Mouse (Mus musculus): ENCODE measurements around the gene Rpl35. TPM values are rescaled to one million over a fixed set of nuclear protein-coding genes. Genes with fewer than 3 reads are reported as not detected.
"Not testable (repeated sequence)": the region's sequence is repeated elsewhere in the genome, so short reads cannot be mapped to it uniquely, and the experiment has no call there.

Rpl35 gene
- 100 to 1,000 TPM; 442 to 451 TPM for total RNA-seq (2021)
- long read RNA-seq, experiment 1, transcript Rpl35-201 (4 exons, 946 nt) = major isoform, 103 of 106 reads
- long read RNA-seq, experiment 1, partial matches to known transcripts = 1 of 106 reads
- long read RNA-seq, experiment 1, other reads (novel, unspliced or antisense) = 1 of 106 reads
- long read RNA-seq, experiment 2, transcript Rpl35-201 (4 exons, 946 nt) = major isoform, 444 of 465 reads
- long read RNA-seq, experiment 2, transcript Rpl35-203 (3 exons, 541 nt) = minor isoform, 8 of 465 reads
- long read RNA-seq, experiment 2, partial matches to known transcripts = 11 of 465 reads
- long read RNA-seq, experiment 2, other reads (novel, unspliced or antisense) = 2 of 465 reads

DNA sequence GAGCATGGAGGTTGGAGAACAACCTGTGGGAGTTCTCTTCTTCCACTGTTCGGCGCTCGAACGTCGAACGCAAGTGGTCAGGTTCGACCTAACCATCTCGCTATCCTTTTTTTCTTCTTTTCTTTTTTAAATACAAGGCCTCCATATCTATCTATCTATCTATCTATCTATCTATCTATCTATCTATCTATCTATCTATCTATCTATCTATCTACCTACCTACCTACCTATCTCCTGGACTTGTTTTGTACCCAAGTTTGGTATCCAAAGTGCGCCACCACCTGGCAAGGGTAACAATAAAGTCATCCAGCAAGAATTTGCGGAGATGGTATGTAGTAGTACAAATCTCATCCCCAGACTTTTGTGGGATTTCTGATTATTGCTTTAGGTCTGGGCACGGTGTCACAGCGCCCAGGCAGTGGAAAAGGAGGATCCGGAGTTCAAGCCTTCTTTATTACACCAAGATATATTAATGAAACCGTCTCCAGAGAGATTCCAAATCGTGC lies at the start of gene Rpl35:
TSS of gene Rpl35 (minus strand) at position 51 of the 506 bp plus-strand sequence.
- peak in 1 of 2 experiments; percentile 50 for DNase-seq (ENCODE audit: low spot score in 2 of 2)

DNA sequence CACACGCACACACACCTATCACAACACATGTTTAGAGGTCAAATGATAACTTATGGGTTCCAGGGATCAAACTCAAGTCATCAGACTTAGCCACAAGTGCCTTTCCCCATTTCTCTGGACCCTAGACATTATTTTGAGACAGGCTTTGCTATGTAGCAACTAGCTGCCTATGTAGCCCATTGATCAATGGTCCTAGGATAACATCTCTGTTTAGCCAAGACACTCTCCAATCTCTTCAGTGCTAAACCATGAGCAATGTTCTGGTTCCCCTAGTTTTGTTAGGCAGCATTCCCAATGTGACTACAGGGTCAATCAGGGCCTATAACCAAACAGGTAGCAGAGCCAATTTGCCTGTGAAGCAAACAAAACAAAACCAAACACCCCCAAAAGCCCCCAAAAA lies 43.1 kb upstream of the Rpl35 start:
- DNase-seq (ENCODE audit: low spot score in 2 of 2) = no peak

DNA sequence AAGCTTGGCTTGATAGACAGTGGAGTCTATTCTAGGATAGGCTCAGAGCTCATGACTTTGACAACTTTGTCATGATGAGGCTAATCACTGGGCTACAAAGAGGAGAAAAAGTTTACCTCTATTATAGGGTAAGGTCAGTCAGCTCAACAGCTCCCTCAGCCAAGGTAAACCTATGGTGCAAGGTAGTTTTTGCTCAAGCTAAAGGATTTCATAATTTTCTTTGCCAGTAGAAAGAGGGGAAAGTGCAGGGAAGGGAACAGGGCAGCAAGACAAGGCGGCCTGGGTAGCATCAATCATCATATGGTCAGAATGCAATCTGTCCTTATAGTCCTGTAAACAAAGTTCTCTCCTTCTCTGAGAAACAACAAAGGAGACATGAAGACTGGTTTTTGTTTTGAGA lies 34.8 kb upstream of the Rpl35 start:
- DNase-seq (ENCODE audit: low spot score in 2 of 2) = no peak

GRCm38 (mm10) chr2:39031611-39032010 lies 26.2 kb upstream of the Rpl35 start:
- DNase-seq (ENCODE audit: low spot score in 2 of 2) = no peak

DNA sequence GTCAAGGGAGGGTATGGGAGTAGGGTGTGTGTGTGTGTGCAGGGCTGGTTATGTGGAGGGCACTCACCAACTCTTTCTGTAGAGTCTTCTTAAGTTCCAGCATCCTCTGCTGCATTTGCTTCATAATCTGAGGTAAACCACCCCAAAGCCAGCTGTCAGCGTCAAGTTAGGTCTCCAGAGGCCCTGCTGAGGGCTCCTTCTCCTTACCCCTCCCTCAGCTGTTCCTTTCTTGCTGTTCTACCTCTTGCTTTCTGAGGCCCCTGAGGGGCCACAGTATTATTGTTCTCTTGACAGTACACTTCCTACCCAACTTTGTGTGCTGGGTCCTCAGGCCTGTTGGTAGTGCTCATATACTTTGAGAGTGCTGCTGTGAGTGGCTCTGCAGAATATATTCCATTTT lies 14.6 kb upstream of the Rpl35 start:
- DNase-seq (ENCODE audit: low spot score in 2 of 2) = no peak

- no peak for DNase-seq (ENCODE audit: low spot score in 2 of 2)
Measured at GRCm38 (mm10) chr2:39016581-39016980, 11.2 kb upstream of the Rpl35 start.

DNA sequence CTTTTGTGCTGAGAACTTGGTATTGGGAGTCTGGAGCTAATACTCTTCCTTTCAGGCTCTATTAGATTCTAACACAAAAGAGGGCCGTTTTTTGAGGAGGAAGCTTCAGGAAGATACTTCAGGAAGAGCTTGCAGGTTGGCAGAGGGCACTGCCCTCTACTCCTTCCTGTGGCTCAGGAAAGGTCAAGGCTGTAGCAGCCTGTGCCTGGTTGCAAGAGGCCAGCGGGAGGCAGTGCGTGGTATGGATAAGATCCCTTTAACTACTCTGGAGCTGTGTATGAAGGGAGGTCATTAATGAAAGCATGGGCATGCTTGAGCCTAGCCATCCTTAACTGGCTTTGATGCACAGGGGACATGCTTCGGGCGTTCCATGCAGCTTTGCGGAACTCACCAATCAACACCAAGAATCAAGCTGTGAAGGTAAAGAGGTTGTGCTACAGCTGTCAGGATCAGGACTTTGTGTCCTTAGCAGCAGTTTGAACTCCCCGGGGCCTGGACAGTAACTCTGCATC lies 7.4 kb upstream of the Rpl35 start:
- no peak for DNase-seq (ENCODE audit: low spot score in 2 of 2)

- DNase-seq (ENCODE audit: low spot score in 2 of 2) = no peak
Measured at GRCm38 (mm10) chr2:39011971-39012370, 6.5 kb upstream of the Rpl35 start.

DNA sequence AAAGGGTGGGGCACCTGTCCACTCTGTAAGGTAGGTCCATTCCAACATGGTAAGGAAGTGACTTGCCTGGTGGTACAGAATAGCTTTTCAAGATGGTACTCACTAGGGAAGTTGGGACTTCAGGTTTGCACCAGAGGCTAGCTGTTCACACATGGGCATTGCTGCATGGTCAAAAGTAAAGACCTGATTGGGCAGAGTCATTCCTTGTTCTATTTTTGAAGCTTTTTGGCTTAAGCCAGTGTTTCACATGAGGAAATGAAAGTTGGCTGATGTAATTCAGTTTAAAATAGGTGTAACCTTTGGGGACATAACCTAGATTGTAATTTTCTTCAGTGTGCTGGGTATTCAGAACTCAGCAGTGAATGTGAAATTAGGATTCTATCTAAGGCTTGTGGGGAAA lies 5.8 kb upstream of the Rpl35 start:
- DNase-seq (ENCODE audit: low spot score in 2 of 2) = no peak

- not testable (repeated sequence) for DNase-seq (ENCODE audit: low spot score in 2 of 2)
Measured at GRCm38 (mm10) chr2:39010144-39010543, 4.7 kb upstream of the Rpl35 start.

GRCm38 (mm10) chr2:39008954-39009365 lies 3.5 kb upstream of the Rpl35 start:
- DNase-seq (ENCODE audit: low spot score in 2 of 2) = no peak

DNA sequence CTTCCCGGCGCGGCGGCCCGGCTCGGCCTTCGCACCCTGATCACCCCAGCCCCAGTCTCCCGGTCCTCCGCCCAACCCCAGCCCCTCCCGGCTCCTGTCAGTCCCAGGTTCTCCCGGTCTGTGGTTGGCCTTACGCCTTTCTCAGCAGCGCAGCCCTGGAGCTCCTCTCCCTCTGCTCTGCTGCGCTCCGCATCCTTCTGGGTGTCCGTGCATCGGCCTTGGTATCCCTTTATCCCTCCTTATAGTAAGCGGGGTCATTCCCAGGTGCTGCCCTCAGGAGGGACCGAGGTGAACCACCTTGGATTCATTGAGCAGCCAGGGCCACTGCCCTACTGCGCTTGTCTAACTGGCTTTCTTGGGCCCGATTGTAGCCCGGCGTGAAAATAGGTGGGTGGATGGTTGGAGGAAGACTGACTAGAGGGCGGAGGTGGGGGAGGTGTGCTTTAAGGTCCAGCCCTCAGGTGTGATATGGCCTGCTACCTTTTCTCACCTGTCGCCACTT lies 3.0 kb upstream of the Rpl35 start:
- no peak for DNase-seq (ENCODE audit: low spot score in 2 of 2)

DNA sequence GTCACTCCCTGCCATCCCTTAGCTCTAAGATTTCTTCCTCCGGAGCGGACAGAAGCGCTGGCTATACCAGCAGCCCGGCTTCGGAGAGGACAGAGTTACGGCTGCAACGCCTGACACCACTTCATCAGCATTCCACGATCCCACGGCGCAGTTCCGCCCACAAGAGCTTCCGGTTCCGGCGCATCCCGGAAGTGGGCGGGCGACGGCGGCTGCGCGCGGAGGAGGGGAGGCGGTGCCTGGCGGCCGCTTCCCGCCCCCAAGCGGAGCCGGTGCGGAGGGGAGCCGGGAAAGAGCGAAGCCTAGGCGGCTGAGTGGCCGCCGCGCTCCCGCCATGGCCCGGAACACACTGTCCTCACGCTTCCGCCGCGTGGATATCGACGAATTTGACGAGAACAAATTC lies 2.4 kb upstream of the Rpl35 start:
- DNase-seq (ENCODE audit: low spot score in 2 of 2) = peak; percentile 96

GRCm38 (mm10) chr2:39006149-39006730 lies 816 bp upstream of the Rpl35 start:
- DNase-seq (ENCODE audit: low spot score in 2 of 2) = no peak

DNA sequence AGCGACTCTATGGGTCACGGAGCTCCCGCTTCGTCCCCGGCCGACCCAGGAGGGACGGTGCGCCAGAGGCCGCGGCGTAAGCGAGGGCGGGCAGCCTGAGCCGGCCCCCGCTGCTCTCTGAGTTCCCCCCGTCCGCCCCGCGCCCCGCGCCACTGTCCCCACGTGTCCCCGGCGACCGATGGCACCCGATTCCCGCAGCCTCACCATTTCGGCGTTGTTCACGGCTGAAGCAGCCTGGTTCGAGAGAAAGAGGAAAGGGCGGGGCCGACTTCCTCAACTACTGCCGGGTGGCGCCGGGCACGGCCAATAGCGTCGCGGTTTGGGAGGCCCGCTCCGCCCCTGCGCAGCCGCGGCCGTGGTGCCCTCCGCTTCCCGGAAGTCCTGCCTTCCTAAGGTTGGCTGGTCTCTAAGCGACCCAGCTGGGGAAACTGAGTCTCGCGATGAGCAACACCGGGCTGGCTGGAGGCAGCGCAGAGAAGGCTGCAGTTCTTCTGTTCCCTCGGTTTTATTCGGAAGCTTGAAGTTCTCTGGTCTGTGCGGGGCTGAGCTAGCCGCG lies 466 bp downstream of the Rpl35 start, which contains the start of gene Arpc5l:
TSS of gene Arpc5l (plus strand) at position 469 of the 556 bp plus-strand sequence.
- peak; percentile 88 to 90 for DNase-seq (ENCODE audit: low spot score in 2 of 2)

GRCm38 (mm10) chr2:39004372-39004771 lies 1.1 kb downstream of the Rpl35 start:
- DNase-seq (ENCODE audit: low spot score in 2 of 2) = no peak

- DNase-seq (ENCODE audit: low spot score in 2 of 2) = no peak
Measured at GRCm38 (mm10) chr2:39003512-39003911, 1.9 kb downstream of the Rpl35 start.

DNA sequence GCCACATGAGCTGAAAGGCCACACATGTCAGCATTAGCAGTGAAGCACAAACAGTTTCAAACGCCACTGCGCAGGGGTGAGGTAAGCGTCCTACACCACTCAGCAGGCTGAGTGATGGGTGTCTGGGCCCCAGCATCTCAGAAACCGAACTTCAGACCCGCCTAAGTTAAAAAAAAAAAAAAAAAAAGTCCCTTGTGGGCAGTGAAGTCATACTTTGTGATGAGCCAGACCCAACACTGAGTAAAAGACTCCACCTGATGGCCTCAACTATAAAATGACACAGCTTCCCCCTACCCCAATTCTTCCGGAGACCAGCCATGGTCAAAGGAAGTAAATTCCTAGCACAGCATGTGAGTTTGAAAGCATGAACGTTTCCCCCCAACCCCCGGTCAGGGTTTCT lies 2.3 kb downstream of the Rpl35 start:
- DNase-seq (ENCODE audit: low spot score in 2 of 2) = no peak

DNA sequence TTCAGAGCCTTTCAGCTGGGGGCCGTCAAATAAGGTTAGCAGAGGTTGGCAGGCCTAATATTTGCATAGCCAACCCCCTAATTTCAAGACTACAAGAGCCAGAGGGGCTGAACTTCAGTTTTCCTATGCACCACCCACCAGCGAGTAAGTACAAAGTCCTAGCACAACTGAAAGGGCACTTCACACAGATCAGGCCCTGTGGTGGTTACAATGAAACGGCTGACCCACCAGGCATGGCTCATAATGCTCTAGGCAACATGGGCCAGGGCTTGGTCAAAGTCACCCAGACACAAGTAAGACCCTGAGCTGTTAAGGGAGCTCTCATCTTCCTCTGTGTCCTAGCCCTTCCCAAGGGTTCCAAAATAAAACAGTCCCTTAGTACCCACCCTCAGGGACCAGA lies 3.6 kb downstream of the Rpl35 start:
- DNase-seq (ENCODE audit: low spot score in 2 of 2) = no peak

DNA sequence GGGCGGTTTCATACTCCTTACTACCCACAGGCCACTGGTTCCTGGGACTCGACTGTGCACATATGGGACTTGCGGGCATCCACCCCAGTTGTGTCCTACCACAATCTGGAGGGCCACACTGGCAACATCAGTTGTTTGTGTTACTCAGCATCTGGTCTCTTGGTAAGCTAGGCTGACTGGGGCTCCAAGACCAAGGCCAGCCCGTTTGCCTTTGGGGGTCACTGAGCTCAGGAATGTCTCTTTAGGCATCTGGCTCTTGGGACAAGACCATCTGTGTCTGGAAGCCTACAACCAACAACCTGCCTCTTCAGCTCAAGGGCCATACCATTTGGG lies 4.9 kb downstream of the Rpl35 start:
- DNase-seq (ENCODE audit: low spot score in 2 of 2) = no peak

DNA sequence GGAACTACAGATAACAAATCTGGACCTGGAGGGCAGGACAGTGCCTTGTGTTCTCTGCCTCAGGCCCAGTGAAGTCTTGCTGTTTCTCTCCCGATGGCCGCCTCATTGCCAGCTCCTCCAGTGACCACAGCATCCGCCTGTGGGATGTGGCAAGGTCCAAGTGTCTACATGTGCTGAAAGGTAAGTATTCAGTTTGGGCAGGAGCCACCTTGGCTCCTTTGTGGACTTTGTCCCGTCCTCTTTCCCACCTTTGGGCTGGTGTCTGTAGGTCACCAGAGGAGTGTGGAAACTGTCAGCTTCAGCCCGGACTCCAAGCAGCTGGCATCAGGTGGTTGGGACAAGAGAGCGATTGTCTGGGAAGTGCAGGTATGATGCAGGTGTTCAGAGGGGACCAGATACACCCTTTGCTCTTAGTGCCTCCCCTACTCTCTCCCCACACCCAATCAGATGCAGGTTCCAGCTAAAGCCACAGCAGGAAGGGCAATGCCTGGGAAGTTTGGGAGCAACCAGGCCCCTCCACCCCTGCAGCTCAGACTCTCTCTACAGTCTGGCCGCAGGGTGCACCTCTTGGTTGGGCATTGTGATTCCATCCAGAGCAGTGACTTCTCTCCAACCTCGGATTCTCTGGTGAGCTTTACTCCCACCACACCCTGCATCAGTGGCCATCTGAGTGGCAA lies 5.4 kb downstream of the Rpl35 start:
- DNase-seq (ENCODE audit: low spot score in 2 of 2) = no peak

Data from adrenal gland, adult 18-20 months (tissue).